Mouse (Mus musculus) fibroblast of lung, adult 2 months (primary cell): ENCODE results near the gene Ngb.

Experiments
- DNase-seq: peaks from one replicate; pipeline ENCODE4 v3.0.0-alpha.2; 2011; ENCODE audit warnings: low read depth

Gene Ngb

GRCm38 (mm10) chr12:87102165-87102631, at the start of gene Ngb:
Gene Ngb, minus strand, starts transcription at chr12:87102539.
- no peak for DNase-seq

- DNase-seq: no peak
Measured at GRCm38 (mm10) chr12:87149471-87149870, 47.1 kb upstream of the Ngb start.

- DNase-seq: no peak
Measured at GRCm38 (mm10) chr12:87148136-87148535, 45.8 kb upstream of the Ngb start.

- DNase-seq: peak; percentile 94
Measured at GRCm38 (mm10) chr12:87147395-87148089, 45.2 kb upstream of the Ngb start, which contains the start of gene Pomt2. Gene Pomt2, minus strand, starts transcription at chr12:87147968.

GRCm38 (mm10) chr12:87146966-87147365, 44.6 kb upstream of the Ngb start, which contains the start of gene Gstz1:
Gene Gstz1, plus strand, starts transcription at chr12:87147165.
- peak; percentile 77 for DNase-seq

- DNase-seq: no peak
Measured at GRCm38 (mm10) chr12:87142156-87142555, 39.8 kb upstream of the Ngb start.

GRCm38 (mm10) chr12:87138768-87139167, 36.4 kb upstream of the Ngb start:
- no peak for DNase-seq

- DNase-seq: no peak
Measured at GRCm38 (mm10) chr12:87138342-87138701, 36.0 kb upstream of the Ngb start.

- no peak for DNase-seq
Measured at GRCm38 (mm10) chr12:87137439-87138341, 35.4 kb upstream of the Ngb start.

GRCm38 (mm10) chr12:87132784-87133183, 30.4 kb upstream of the Ngb start:
- DNase-seq: no peak

GRCm38 (mm10) chr12:87132210-87132609, 29.9 kb upstream of the Ngb start:
- no peak for DNase-seq

- peak; percentile 10 for DNase-seq
Measured at GRCm38 (mm10) chr12:87131619-87132018, 29.3 kb upstream of the Ngb start.

GRCm38 (mm10) chr12:87131181-87131580, 28.8 kb upstream of the Ngb start:
- DNase-seq: no peak

GRCm38 (mm10) chr12:87130224-87130623, 27.9 kb upstream of the Ngb start:
- DNase-seq: no peak

GRCm38 (mm10) chr12:87127256-87127655, 24.9 kb upstream of the Ngb start:
- no peak for DNase-seq

- no peak for DNase-seq
Measured at GRCm38 (mm10) chr12:87121918-87122589, 19.7 kb upstream of the Ngb start.

GRCm38 (mm10) chr12:87107357-87107977, 5.1 kb upstream of the Ngb start:
- DNase-seq: no peak

GRCm38 (mm10) chr12:87104796-87105195, 2.5 kb upstream of the Ngb start:
- DNase-seq: peak; percentile 32

GRCm38 (mm10) chr12:87103471-87103870, 1.1 kb upstream of the Ngb start:
- no peak for DNase-seq

- DNase-seq: no peak
Measured at GRCm38 (mm10) chr12:87100331-87100730, 2.0 kb downstream of the Ngb start.

- no peak for DNase-seq
Measured at GRCm38 (mm10) chr12:87093671-87094070, 8.7 kb downstream of the Ngb start.

GRCm38 (mm10) chr12:87093249-87093648, 9.1 kb downstream of the Ngb start:
- no peak for DNase-seq
